Mouse (Mus musculus) E14TG2a.4 (cell line): ENCODE measurements at regions not wholly inside any gene's neighbourhood (a gene's known extent, or its start where the extent isn't known, plus 50 kb on each side); places are given as distances from the start of the nearest gene placed in this dataset.

Source experiments
- CTCF ChIP-seq: conservative IDR thresholded peaks from 2 replicates; pipeline ENCODE4 v1.5.1; 2014; ENCODE audit warnings: low read length
- NANOG ChIP-seq: IDR thresholded peaks from 2 replicates; pipeline ENCODE4 v1.6.1; 2014; ENCODE audit warnings: borderline replicate concordance, low read length, mixed read lengths
- POU5F1 ChIP-seq: IDR thresholded peaks from 2 replicates; pipeline ENCODE4 v1.6.1; 2014; ENCODE audit warnings: low read length, borderline replicate concordance

- TF ChIP-seq CTCF (no peak), POU5F1 (no peak), NANOG (no peak)
These were observed 91.4 kb upstream of the Mkln1 start for GRCm38 (mm10) chr6:31307047-31307633.
